Mouse (Mus musculus) spleen, adult 2 months (tissue): ENCODE data around the gene Agpat2.

Experiments used
- CTCF ChIP-seq: fragments of 200-500 bp; IDR thresholded peaks from 2 replicates; pipeline ENCODE4 v1.5.1; 2011; ENCODE audit warnings: mild to moderate bottlenecking, inconsistent platforms; ENCODE audit not compliant: insufficient read depth, insufficient read length, insufficient replicate concordance; ENCODE audit errors: extremely low read depth
- POLR2A ChIP-seq: fragments of 200-500 bp; IDR thresholded peaks from 2 replicates; pipeline ENCODE4 v1.6.1; 2011; ENCODE audit warnings: low read depth, low read length, inconsistent platforms

DNA sequence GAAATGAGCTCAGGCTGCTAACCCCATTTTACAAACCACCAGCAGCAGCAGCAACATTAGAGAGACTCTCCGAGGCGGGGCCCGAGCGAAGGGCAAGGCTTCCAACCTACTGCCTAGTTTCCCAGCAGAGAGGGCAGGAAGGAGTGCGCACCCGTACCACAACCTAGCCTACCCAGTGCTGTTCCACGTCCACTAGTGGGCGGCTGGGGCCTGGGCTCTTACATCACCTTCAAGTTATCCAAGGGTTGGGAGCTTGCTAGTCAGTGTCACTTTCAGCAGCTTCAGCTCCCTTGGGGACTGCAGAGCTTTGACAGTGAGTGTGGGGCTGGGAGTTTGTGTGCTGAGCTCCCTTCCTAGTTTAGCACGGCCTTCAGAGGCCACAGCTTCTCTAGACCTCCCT is 32.8 kb downstream of the Agpat2 start:
- TF ChIP-seq POLR2A: no peak
- no peak for TF ChIP-seq CTCF
